ENCODE assay signal across 13 mouse cellular contexts in the genomic region with DNA sequence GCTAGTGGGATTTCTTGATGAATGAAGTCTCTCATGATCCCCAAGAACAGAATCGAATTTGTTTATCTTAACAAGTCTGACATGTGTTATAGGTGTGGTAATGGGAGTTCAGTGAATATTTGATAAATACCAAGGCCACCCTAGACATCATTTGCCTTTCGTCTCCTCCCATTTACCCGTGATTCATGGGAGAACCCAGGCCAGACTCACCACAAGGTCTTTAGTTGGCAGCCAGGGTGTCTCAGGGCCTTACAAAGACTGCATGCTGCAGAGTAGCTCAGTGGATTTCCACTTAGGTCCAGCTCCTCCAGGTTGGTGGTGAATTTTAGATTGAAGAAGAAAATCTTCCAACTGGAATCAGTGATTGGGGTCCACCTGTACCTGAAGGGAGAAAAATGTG. TPM values are rescaled to one million over a fixed set of nuclear protein-coding genes. Genes with fewer than 3 reads are reported as not detected.
DNase-seq lines count a peak whose midpoint lies in the region.
"Had no signal": no experiment of that assay in that cellular context is flagged by ENCODE, and none has a peak within 500 bp of the region (broad histone marks: within the 10 kb centered on the region; RNA-seq: fewer than 3 reads in every experiment).

No protein-coding gene starts in this region.

- DNase-seq in adrenal gland, adult (ENCODE audit: inconsistent age in 2 of 2, low spot score in 1 of 2) = peak; percentile 16 to 78
- DNase-seq in adrenal gland, postnatal 4 days (ENCODE audit: low spot score in 2 of 2) = no peak
- peak; percentile 38 for DNase-seq in adrenal gland, adult 8-10 months
- DNase-seq in adrenal gland, postnatal 14 days = peak; percentile 53
- DNase-seq in right cerebral cortex, postnatal 10 days (ENCODE audit: low spot score in 2 of 2) = no peak
- no peak for DNase-seq in natural killer cell, adult 2 months (ENCODE audit: low spot score in 2 of 2)
- DNase-seq: B cell, adult 2 months; cerebellum, adult 11-12 months; cerebellum, adult 2 months; cerebellum, adult 9-10 months; cerebellum, postnatal 10 days; cerebellum, postnatal 25 days; forebrain, postnatal 0 days had no signal

RNA-seq across cellular contexts. Expression of a gene that starts 30.5 kb away (rescaled TPM):
- under 1 TPM; 0.23 to 0.28 TPM for total RNA-seq in adrenal gland, postnatal 4 days (2021)
- 1 to 10 TPM in 2 of 4 experiments, under 1 TPM in 2; 0.20 to 1.4 (median 0.77) TPM for total RNA-seq in adrenal gland, adult 8-10 months (2022)
- 0.19 and 0.23 TPM in 2 replicates for total RNA-seq in adrenal gland, postnatal 14 days (2021)

Comparison
In these comparisons a context has a peak if more than half of its experiments do, and no peak if none do; other contexts are left out.
1. DNase-seq: peak in adrenal gland, adult (2 of 2), adrenal gland, adult 8-10 months (single experiment) and adrenal gland, postnatal 14 days (single experiment); none in adrenal gland, postnatal 4 days (0 of 2), right cerebral cortex, postnatal 10 days (0 of 2) and natural killer cell, adult 2 months (0 of 2).